8 mouse cellular contexts compared by ENCODE assay signal in genomic region chr13:109665803-109666403, GRCm38 (mm10).
DNase-seq lines count a peak whose midpoint lies in the region; ATAC-seq and TF ChIP-seq lines count a peak whose summit lies in the region.
"Had no signal": no experiment of that assay in that cellular context is flagged by ENCODE, and none has a peak within 500 bp of the region (broad histone marks: within the 10 kb centered on the region; RNA-seq: fewer than 3 reads in every experiment).

No protein-coding gene starts in this region.

- no peaks in the 10 kb centered on the region for H3K36me3 ChIP-seq in kidney, embryonic 15.5 days
- no peaks in the 10 kb centered on the region; the same call in 1 of the 2 replicates for H3K36me3 ChIP-seq in erythroblast, embryonic 14.5 days (ENCODE audit: control insufficient read depth)
- no peaks in the 10 kb centered on the region for H3K36me3 ChIP-seq in liver, postnatal 0 days (replicated peaks; ENCODE audit: insufficient read depth, low read length)
- H3K36me3 ChIP-seq: embryonic facial prominence, embryonic 12.5 days had no signal

- peak; percentile 95 for TF ChIP-seq EP300 in liver, postnatal 0 days (IDR thresholded peaks at IDR 0.05; ENCODE audit: low read depth)

- ATAC-seq in kidney, embryonic 15.5 days (replicated peaks; ENCODE audit: low FRiP score), result no peak
- ATAC-seq in liver, postnatal 0 days, result peak; percentile 92

- H3K4me1 ChIP-seq in kidney, embryonic 15.5 days, result peaks cover 27% of the 10 kb centered on the region
- H3K4me1 ChIP-seq in erythroblast, embryonic 14.5 days (ENCODE audit: control insufficient read depth), result peaks cover 69% of the 10 kb centered on the region
- H3K4me1 ChIP-seq in liver, postnatal 0 days (ENCODE audit: insufficient read depth), result peaks cover 25% of the 10 kb centered on the region

- 0 out of 2 replicates have a peak overlapping the region, but pooled peaks have one; percentile 1 for H3K27ac ChIP-seq in kidney, embryonic 15.5 days
- peak overlapping the region; percentile 56 for H3K27ac ChIP-seq in liver, postnatal 0 days (ENCODE audit: low read depth)
- H3K27ac ChIP-seq: embryonic facial prominence, embryonic 12.5 days had no signal

- H3K4me3 ChIP-seq in kidney, embryonic 15.5 days (replicated peaks), result no peak overlapping the region
- peak overlapping the region; percentile 41 for H3K4me3 ChIP-seq in erythroblast, embryonic 14.5 days (replicated peaks)
- H3K4me3 ChIP-seq in liver, postnatal 0 days (ENCODE audit: low read depth, low read length), result no peak overlapping the region
- H3K4me3 ChIP-seq: embryonic facial prominence, embryonic 12.5 days had no signal

- no peaks in the 10 kb centered on the region for H3K9me3 ChIP-seq in kidney, embryonic 15.5 days (replicated peaks)
- H3K9me3 ChIP-seq in erythroblast, embryonic 14.5 days (ENCODE audit: control insufficient read depth, low read length), result no peaks in the 10 kb centered on the region
- no peaks in the 10 kb centered on the region for H3K9me3 ChIP-seq in liver, postnatal 0 days (ENCODE audit: low read length)
- H3K9me3 ChIP-seq: embryonic facial prominence, embryonic 12.5 days had no signal

- H3K4me2 ChIP-seq in kidney, embryonic 15.5 days, result no peak overlapping the region
- H3K4me2 ChIP-seq in liver, postnatal 0 days (ENCODE audit: low read depth, low read length), result peak overlapping the region; percentile 48
- H3K4me2 ChIP-seq: embryonic facial prominence, embryonic 12.5 days had no signal

- no peak for TF ChIP-seq CTCF in liver, postnatal 0 days (IDR thresholded peaks at IDR 0.05; ENCODE audit: low read depth)

- no peaks in the 10 kb centered on the region for H3K27me3 ChIP-seq in kidney, embryonic 15.5 days
- no peaks in the 10 kb centered on the region for H3K27me3 ChIP-seq in erythroblast, embryonic 14.5 days (ENCODE audit: control insufficient read depth)
- no peaks in the 10 kb centered on the region for H3K27me3 ChIP-seq in liver, postnatal 0 days (ENCODE audit: insufficient read depth, low read length)
- H3K27me3 ChIP-seq: embryonic facial prominence, embryonic 12.5 days had no signal

- DNase-seq in kidney, postnatal 36 days, result no peak
- DNase-seq in c-Kit-positive CD71-positive TER-119-negative erythroid progenitor cells, embryonic 14.5 days (ENCODE audit: low read depth), result peak; percentile 72
- no peak for DNase-seq in liver, postnatal 0 days
- no peak for DNase-seq in adrenal gland, adult (ENCODE audit: inconsistent age in 2 of 2, low spot score in 1 of 2)
- no peak for DNase-seq in kidney, postnatal 25 days

- WGBS in kidney, embryonic 15.5 days, result 76% methylated on average over 10 of the region's 10 CpGs
- WGBS in liver, postnatal 0 days (ENCODE audit: insufficient replicate concordance), result 34% methylated on average over 10 of the region's 10 CpGs

- no peak overlapping the region for H3K9ac ChIP-seq in kidney, embryonic 15.5 days
- H3K9ac ChIP-seq in liver, postnatal 0 days (replicated peaks), result peak overlapping the region; percentile 36; the same call in 1 of the 2 replicates
- H3K9ac ChIP-seq: embryonic facial prominence, embryonic 12.5 days had no signal
